Mouse (Mus musculus): ENCODE data around the gene Rpl35.
A peak's percentile ranks its signal among the peaks of the same experiment; 100 is the strongest.
"Not testable (repeated sequence)": the region's sequence is repeated elsewhere in the genome, so short reads cannot be mapped to it uniquely, and the experiment has no call there.

The Rpl35 gene

DNA sequence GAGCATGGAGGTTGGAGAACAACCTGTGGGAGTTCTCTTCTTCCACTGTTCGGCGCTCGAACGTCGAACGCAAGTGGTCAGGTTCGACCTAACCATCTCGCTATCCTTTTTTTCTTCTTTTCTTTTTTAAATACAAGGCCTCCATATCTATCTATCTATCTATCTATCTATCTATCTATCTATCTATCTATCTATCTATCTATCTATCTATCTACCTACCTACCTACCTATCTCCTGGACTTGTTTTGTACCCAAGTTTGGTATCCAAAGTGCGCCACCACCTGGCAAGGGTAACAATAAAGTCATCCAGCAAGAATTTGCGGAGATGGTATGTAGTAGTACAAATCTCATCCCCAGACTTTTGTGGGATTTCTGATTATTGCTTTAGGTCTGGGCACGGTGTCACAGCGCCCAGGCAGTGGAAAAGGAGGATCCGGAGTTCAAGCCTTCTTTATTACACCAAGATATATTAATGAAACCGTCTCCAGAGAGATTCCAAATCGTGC, at the start of gene Rpl35:
TSS of gene Rpl35 (minus strand) at position 51 of the 506 bp plus-strand sequence.
- DNase-seq (ENCODE audit: low read depth, low spot score), result no peak

DNA sequence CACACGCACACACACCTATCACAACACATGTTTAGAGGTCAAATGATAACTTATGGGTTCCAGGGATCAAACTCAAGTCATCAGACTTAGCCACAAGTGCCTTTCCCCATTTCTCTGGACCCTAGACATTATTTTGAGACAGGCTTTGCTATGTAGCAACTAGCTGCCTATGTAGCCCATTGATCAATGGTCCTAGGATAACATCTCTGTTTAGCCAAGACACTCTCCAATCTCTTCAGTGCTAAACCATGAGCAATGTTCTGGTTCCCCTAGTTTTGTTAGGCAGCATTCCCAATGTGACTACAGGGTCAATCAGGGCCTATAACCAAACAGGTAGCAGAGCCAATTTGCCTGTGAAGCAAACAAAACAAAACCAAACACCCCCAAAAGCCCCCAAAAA, 43.1 kb upstream of the Rpl35 start:
- no peak for DNase-seq (ENCODE audit: low read depth, low spot score)

DNA sequence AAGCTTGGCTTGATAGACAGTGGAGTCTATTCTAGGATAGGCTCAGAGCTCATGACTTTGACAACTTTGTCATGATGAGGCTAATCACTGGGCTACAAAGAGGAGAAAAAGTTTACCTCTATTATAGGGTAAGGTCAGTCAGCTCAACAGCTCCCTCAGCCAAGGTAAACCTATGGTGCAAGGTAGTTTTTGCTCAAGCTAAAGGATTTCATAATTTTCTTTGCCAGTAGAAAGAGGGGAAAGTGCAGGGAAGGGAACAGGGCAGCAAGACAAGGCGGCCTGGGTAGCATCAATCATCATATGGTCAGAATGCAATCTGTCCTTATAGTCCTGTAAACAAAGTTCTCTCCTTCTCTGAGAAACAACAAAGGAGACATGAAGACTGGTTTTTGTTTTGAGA, 34.8 kb upstream of the Rpl35 start:
- DNase-seq (ENCODE audit: low read depth, low spot score), result no peak

DNA sequence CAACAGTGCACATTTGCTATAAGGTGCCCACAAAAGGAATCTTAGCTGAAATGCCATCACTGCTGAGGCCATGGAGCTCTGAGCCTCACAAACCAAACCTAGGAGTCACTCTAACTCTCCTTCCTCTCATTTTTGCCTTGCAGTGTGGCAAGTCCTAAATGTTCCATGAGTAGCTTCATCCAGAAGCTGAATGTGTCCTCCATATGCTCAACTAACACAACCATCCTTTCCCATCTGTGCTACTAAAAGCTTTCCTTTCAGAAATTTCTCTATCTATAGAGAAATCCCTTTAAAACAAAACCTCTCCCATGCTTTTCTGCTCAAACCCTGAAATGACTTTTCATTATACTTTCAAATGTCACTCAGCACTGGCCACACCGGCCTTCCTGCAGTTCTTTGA, 26.2 kb upstream of the Rpl35 start:
- no peak for DNase-seq (ENCODE audit: low read depth, low spot score)

DNA sequence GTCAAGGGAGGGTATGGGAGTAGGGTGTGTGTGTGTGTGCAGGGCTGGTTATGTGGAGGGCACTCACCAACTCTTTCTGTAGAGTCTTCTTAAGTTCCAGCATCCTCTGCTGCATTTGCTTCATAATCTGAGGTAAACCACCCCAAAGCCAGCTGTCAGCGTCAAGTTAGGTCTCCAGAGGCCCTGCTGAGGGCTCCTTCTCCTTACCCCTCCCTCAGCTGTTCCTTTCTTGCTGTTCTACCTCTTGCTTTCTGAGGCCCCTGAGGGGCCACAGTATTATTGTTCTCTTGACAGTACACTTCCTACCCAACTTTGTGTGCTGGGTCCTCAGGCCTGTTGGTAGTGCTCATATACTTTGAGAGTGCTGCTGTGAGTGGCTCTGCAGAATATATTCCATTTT, 14.6 kb upstream of the Rpl35 start:
- DNase-seq (ENCODE audit: low read depth, low spot score), result no peak

DNA sequence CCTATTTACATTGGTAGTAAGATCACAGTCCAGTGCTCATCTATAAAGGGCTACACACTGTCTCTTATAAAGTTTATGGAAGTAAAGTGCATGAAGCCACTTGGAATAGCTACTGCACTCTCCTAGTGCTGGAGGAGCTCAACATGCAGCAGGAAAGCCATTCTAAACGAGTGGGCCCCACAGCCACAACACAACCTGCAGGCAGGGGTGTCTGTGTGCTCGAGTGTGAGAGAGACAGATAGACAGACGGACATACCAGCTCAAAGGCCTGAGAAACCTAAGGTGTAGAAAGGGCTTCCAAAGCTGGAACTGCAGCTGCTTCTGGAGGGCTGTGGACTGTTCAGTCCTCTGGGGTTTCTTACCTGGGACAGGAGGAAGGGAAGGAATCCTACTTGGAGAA, 11.2 kb upstream of the Rpl35 start:
- no peak for DNase-seq (ENCODE audit: low read depth, low spot score)

DNA sequence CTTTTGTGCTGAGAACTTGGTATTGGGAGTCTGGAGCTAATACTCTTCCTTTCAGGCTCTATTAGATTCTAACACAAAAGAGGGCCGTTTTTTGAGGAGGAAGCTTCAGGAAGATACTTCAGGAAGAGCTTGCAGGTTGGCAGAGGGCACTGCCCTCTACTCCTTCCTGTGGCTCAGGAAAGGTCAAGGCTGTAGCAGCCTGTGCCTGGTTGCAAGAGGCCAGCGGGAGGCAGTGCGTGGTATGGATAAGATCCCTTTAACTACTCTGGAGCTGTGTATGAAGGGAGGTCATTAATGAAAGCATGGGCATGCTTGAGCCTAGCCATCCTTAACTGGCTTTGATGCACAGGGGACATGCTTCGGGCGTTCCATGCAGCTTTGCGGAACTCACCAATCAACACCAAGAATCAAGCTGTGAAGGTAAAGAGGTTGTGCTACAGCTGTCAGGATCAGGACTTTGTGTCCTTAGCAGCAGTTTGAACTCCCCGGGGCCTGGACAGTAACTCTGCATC, 7.4 kb upstream of the Rpl35 start:
- DNase-seq (ENCODE audit: low read depth, low spot score), result no peak

DNA sequence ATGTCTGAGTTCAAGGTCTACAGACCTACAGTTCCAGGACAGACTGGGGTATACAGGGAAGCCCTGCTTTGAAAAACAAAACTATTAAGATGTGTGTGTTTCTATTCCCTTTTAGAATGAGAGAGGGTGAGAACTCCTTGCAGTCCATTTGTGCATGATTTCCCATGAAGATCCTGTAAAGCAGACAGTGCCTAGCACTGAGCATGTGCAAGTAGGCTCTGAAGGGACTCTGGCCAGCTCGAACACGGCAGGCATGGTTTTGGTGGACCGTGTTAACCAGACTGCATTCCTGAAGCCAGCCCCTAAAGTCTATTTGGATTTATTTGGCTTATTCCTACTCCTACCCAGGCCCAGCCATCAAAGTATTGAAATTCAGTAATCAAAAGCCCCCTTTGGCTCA, 6.5 kb upstream of the Rpl35 start:
- DNase-seq (ENCODE audit: low read depth, low spot score), result no peak

DNA sequence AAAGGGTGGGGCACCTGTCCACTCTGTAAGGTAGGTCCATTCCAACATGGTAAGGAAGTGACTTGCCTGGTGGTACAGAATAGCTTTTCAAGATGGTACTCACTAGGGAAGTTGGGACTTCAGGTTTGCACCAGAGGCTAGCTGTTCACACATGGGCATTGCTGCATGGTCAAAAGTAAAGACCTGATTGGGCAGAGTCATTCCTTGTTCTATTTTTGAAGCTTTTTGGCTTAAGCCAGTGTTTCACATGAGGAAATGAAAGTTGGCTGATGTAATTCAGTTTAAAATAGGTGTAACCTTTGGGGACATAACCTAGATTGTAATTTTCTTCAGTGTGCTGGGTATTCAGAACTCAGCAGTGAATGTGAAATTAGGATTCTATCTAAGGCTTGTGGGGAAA, 5.8 kb upstream of the Rpl35 start:
- peak; percentile 78 for DNase-seq (ENCODE audit: low read depth, low spot score)

DNA sequence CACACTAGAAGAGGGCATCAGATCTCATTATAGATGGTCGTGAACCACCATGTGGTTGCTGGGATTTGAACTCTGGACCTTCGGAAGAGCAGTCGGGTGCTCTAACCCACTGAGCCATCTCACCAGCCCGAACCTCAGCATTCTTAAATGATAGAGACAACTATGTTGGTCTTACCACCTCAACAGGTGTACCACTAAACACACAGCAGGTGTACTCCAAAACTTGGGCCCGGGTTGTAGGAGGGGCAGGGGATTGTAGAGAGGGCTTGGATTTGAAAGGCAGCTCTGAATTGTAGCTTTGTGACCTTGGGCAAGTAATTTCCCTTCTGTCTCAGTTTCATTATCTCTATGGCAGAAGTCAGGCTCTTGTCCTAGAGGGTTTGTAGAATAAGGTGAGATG, 4.7 kb upstream of the Rpl35 start:
- DNase-seq (ENCODE audit: low read depth, low spot score), result not testable (repeated sequence)

DNA sequence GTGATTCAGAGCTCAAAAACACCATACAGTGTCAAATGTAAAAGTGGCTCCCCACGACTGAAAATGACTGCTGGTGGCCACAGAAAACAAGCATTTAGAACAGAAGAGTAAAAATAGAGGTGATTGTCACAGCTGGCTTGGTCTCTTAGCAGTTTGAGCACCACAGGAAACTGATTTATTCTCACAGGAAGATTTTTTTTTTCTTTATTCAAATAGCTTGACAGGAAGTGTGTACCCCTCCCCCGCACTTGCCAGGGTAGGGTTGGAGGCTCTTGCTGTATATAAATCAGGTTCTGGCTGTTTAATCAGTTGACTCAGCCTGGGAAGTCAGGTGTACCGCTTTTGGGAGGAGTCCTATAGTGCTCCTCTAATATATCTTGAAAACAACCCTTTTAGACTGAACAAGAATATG, 3.5 kb upstream of the Rpl35 start:
- DNase-seq (ENCODE audit: low read depth, low spot score), result no peak

DNA sequence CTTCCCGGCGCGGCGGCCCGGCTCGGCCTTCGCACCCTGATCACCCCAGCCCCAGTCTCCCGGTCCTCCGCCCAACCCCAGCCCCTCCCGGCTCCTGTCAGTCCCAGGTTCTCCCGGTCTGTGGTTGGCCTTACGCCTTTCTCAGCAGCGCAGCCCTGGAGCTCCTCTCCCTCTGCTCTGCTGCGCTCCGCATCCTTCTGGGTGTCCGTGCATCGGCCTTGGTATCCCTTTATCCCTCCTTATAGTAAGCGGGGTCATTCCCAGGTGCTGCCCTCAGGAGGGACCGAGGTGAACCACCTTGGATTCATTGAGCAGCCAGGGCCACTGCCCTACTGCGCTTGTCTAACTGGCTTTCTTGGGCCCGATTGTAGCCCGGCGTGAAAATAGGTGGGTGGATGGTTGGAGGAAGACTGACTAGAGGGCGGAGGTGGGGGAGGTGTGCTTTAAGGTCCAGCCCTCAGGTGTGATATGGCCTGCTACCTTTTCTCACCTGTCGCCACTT, 3.0 kb upstream of the Rpl35 start:
- DNase-seq (ENCODE audit: low read depth, low spot score), result no peak

DNA sequence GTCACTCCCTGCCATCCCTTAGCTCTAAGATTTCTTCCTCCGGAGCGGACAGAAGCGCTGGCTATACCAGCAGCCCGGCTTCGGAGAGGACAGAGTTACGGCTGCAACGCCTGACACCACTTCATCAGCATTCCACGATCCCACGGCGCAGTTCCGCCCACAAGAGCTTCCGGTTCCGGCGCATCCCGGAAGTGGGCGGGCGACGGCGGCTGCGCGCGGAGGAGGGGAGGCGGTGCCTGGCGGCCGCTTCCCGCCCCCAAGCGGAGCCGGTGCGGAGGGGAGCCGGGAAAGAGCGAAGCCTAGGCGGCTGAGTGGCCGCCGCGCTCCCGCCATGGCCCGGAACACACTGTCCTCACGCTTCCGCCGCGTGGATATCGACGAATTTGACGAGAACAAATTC, 2.4 kb upstream of the Rpl35 start:
- peak; percentile 89 for DNase-seq (ENCODE audit: low read depth, low spot score)

DNA sequence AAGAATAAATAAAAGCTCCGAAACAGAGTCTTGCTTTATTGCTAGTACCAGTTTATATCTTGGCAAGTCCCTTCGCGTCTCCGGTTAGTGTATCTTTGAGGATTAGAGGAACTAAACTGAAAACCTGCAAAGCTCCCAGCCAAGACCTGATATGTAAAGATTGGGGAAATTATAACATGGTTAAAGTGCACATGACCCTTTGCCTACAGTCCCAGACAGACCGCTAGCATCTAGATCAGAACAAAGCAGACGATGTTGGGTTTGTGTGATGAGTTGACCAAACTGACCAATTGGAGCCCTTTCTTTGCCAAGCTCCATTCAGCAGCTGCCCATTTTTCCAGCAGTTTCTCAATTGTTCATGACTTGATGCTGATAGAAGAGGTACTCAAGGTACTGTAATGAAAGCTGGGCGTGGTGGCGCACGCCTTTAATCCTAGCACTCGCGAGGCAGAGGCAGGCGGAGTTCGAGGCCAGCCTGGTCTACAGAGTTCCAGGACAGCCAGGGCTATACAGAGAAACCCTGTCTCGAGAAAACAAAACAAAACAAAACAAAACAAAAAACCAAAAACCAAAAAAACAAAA, 816 bp upstream of the Rpl35 start:
- DNase-seq (ENCODE audit: low read depth, low spot score), result no peak

DNA sequence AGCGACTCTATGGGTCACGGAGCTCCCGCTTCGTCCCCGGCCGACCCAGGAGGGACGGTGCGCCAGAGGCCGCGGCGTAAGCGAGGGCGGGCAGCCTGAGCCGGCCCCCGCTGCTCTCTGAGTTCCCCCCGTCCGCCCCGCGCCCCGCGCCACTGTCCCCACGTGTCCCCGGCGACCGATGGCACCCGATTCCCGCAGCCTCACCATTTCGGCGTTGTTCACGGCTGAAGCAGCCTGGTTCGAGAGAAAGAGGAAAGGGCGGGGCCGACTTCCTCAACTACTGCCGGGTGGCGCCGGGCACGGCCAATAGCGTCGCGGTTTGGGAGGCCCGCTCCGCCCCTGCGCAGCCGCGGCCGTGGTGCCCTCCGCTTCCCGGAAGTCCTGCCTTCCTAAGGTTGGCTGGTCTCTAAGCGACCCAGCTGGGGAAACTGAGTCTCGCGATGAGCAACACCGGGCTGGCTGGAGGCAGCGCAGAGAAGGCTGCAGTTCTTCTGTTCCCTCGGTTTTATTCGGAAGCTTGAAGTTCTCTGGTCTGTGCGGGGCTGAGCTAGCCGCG, 466 bp downstream of the Rpl35 start, which contains the start of gene Arpc5l:
TSS of gene Arpc5l (plus strand) at position 469 of the 556 bp plus-strand sequence.
- peak; percentile 83 for DNase-seq (ENCODE audit: low read depth, low spot score)

DNA sequence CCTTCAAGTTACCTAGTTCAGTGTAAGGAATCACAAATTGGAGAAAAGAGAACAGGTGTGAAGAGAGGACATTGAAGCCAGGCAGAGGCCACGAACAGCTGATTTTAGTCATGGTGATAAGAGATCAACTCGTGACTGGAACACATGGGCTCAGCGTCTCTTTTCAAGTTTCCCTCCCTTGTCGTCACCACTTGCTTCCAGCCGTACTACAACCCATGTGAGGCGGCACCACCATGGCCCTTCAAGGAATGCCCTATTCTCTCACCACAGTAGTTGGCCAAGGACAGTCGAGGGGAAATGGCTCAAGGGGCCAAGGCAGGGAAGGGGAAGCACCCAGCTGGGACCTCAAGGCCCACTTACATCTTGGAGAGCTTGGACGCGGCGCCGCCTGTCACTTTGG, 1.1 kb downstream of the Rpl35 start:
- no peak for DNase-seq (ENCODE audit: low read depth, low spot score)

DNA sequence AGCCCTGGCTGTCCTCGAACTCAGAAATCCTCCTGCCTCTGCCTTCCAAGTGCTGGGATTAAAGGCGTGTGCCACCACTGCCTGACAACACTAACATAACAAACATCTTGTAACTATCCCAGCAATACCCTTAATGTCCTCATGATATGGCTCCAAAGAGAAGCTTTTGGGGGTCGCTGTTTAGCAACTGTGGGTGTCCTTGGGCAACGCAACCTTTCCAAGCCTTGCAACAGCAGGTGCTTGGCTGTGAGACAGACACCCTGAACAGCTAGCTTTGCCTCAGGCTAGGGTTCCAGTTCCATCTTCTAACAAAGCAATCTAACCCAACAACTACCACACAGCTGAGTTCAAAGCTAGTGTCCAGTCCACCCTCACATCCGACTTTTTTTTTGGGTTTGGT, 1.9 kb downstream of the Rpl35 start:
- DNase-seq (ENCODE audit: low read depth, low spot score), result no peak

DNA sequence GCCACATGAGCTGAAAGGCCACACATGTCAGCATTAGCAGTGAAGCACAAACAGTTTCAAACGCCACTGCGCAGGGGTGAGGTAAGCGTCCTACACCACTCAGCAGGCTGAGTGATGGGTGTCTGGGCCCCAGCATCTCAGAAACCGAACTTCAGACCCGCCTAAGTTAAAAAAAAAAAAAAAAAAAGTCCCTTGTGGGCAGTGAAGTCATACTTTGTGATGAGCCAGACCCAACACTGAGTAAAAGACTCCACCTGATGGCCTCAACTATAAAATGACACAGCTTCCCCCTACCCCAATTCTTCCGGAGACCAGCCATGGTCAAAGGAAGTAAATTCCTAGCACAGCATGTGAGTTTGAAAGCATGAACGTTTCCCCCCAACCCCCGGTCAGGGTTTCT, 2.3 kb downstream of the Rpl35 start:
- DNase-seq (ENCODE audit: low read depth, low spot score), result no peak

DNA sequence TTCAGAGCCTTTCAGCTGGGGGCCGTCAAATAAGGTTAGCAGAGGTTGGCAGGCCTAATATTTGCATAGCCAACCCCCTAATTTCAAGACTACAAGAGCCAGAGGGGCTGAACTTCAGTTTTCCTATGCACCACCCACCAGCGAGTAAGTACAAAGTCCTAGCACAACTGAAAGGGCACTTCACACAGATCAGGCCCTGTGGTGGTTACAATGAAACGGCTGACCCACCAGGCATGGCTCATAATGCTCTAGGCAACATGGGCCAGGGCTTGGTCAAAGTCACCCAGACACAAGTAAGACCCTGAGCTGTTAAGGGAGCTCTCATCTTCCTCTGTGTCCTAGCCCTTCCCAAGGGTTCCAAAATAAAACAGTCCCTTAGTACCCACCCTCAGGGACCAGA, 3.6 kb downstream of the Rpl35 start:
- DNase-seq (ENCODE audit: low read depth, low spot score), result no peak

DNA sequence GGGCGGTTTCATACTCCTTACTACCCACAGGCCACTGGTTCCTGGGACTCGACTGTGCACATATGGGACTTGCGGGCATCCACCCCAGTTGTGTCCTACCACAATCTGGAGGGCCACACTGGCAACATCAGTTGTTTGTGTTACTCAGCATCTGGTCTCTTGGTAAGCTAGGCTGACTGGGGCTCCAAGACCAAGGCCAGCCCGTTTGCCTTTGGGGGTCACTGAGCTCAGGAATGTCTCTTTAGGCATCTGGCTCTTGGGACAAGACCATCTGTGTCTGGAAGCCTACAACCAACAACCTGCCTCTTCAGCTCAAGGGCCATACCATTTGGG, 4.9 kb downstream of the Rpl35 start:
- no peak for DNase-seq (ENCODE audit: low read depth, low spot score)

DNA sequence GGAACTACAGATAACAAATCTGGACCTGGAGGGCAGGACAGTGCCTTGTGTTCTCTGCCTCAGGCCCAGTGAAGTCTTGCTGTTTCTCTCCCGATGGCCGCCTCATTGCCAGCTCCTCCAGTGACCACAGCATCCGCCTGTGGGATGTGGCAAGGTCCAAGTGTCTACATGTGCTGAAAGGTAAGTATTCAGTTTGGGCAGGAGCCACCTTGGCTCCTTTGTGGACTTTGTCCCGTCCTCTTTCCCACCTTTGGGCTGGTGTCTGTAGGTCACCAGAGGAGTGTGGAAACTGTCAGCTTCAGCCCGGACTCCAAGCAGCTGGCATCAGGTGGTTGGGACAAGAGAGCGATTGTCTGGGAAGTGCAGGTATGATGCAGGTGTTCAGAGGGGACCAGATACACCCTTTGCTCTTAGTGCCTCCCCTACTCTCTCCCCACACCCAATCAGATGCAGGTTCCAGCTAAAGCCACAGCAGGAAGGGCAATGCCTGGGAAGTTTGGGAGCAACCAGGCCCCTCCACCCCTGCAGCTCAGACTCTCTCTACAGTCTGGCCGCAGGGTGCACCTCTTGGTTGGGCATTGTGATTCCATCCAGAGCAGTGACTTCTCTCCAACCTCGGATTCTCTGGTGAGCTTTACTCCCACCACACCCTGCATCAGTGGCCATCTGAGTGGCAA, 5.4 kb downstream of the Rpl35 start:
- no peak for DNase-seq (ENCODE audit: low read depth, low spot score)

DNA sequence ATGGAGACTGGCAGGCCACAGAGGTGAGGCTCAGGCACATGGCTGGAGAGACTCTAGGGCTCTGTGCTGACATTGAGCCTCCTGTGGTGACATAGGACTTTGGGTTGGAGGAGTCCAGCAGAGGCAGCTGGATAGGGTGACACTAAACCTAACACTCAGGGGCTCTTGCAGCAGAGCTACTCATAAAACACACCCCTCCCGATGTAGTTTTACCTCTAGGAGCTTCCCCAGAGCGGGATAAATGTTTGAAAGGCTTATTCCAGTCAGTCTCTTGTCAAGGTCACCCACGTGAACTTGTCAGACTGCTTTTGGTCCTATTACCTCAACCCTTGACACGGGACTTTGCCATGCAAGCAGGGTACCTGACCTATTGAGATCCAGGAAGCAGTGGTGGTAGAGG, 6.0 kb downstream of the Rpl35 start:
- DNase-seq (ENCODE audit: low read depth, low spot score), result no peak
